ENCODE assay signal across 8 mouse cellular contexts in the genomic region with DNA sequence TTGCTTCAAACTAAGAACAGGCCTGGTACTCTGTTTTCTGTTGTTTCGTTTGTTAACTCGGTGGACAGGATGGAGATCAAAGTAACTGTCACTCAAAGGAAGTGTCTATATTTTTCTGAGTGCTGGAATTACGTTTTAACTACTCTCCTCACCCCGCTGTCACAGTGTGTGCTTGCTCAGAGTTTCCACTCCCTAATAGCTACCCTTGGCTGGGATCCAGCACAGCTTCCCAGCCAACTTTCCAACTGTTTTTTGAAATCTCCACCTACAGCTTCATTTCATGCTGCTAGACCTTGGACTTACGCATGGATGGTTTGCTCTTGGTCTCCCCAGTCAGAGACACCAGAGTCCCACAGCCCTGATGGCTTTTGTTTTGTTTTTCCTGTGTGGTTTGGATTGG.
DNase-seq lines count a peak whose midpoint lies in the region; ATAC-seq and TF ChIP-seq lines count a peak whose summit lies in the region.

No protein-coding gene starts in this region.

- 56% methylated on average over 5 of the region's 5 CpGs for WGBS in midbrain, postnatal 0 days
- WGBS in midbrain, embryonic 13.5 days: 78% methylated on average over 5 of the region's 5 CpGs
- WGBS in forebrain, postnatal 0 days: 25% methylated on average over 5 of the region's 5 CpGs

- no peak overlapping the region for H3K9ac ChIP-seq in midbrain, postnatal 0 days (replicated peaks; ENCODE audit: low read length, poor library complexity, severe bottlenecking)
- H3K9ac ChIP-seq in midbrain, embryonic 13.5 days (replicated peaks): no peak overlapping the region
- no peak overlapping the region for H3K9ac ChIP-seq in forebrain, postnatal 0 days

- H3K27me3 ChIP-seq in midbrain, postnatal 0 days (ENCODE audit: insufficient read depth, low read length): no peaks in the 10 kb centered on the region
- H3K27me3 ChIP-seq in midbrain, embryonic 13.5 days: no peaks in the 10 kb centered on the region
- no peaks in the 10 kb centered on the region for H3K27me3 ChIP-seq in forebrain, postnatal 0 days (ENCODE audit: insufficient read depth, low read length)

- no peak overlapping the region for H3K4me3 ChIP-seq in midbrain, postnatal 0 days (ENCODE audit: low read depth, low read length)
- no peak overlapping the region for H3K4me3 ChIP-seq in midbrain, embryonic 13.5 days (replicated peaks)
- no peak overlapping the region for H3K4me3 ChIP-seq in forebrain, postnatal 0 days (ENCODE audit: low read depth, low read length)

- no peak for ATAC-seq in midbrain, postnatal 0 days (ENCODE audit: low FRiP score)
- ATAC-seq in midbrain, embryonic 13.5 days: no peak
- ATAC-seq in forebrain, postnatal 0 days: no peak

- H3K9me3 ChIP-seq in midbrain, postnatal 0 days (ENCODE audit: low read length): no peaks in the 10 kb centered on the region
- no peaks in the 10 kb centered on the region for H3K9me3 ChIP-seq in midbrain, embryonic 13.5 days
- H3K9me3 ChIP-seq in forebrain, postnatal 0 days (ENCODE audit: low read length): no peaks in the 10 kb centered on the region

- H3K4me1 ChIP-seq in midbrain, postnatal 0 days (ENCODE audit: insufficient read depth, low read length): no peaks in the 10 kb centered on the region
- no peaks in the 10 kb centered on the region for H3K4me1 ChIP-seq in midbrain, embryonic 13.5 days (replicated peaks)
- no peaks in the 10 kb centered on the region for H3K4me1 ChIP-seq in forebrain, postnatal 0 days (ENCODE audit: insufficient read depth)

- intact Hi-C loops in heart, postnatal 10 days (cut with DNase I): no loop called here

- no peak overlapping the region for H3K4me2 ChIP-seq in midbrain, postnatal 0 days (ENCODE audit: low read depth, low read length, poor library complexity, severe bottlenecking)
- H3K4me2 ChIP-seq in midbrain, embryonic 13.5 days (replicated peaks): no peak overlapping the region
- H3K4me2 ChIP-seq in forebrain, postnatal 0 days (ENCODE audit: low read depth): no peak overlapping the region

- peak; percentile 68 for DNase-seq in midbrain, postnatal 0 days (ENCODE audit: low spot score)
- DNase-seq in forebrain, postnatal 0 days: peak; percentile 24
- peak; percentile 81 to 85 for DNase-seq in heart, postnatal 10 days
- peak; percentile 23 to 54 for DNase-seq in layer of hippocampus, postnatal 14 days (ENCODE audit: low spot score in 2 of 2)
- DNase-seq in ovary, postnatal 14 days (ENCODE audit: low spot score): peak; percentile 44
- DNase-seq in spleen, adult 18-20 months: no peak
- no peak for DNase-seq in embryo, embryonic 9.5 days (ENCODE audit: extremely low spot score)

- TF ChIP-seq CTCF in midbrain, postnatal 0 days (IDR thresholded peaks at IDR 0.05): no peak
- TF ChIP-seq CTCF in forebrain, postnatal 0 days (IDR thresholded peaks at IDR 0.05; ENCODE audit: low read depth): no peak

- H3K36me3 ChIP-seq in midbrain, postnatal 0 days (ENCODE audit: insufficient read depth, low read length): no peaks in the 10 kb centered on the region
- H3K36me3 ChIP-seq in midbrain, embryonic 13.5 days: no peaks in the 10 kb centered on the region
- H3K36me3 ChIP-seq in forebrain, postnatal 0 days (ENCODE audit: insufficient read depth): no peaks in the 10 kb centered on the region

- no peak overlapping the region for H3K27ac ChIP-seq in midbrain, postnatal 0 days (ENCODE audit: low read depth, low read length)
- H3K27ac ChIP-seq in midbrain, embryonic 13.5 days: no peak overlapping the region
- no peak overlapping the region for H3K27ac ChIP-seq in forebrain, postnatal 0 days (ENCODE audit: low read depth, low read length)

Comparison
In these comparisons a context has a peak if more than half of its experiments do, and no peak if none do; other contexts are left out.
1. DNase-seq: peak in midbrain, postnatal 0 days (single experiment), forebrain, postnatal 0 days (single experiment), heart, postnatal 10 days (2 of 2), layer of hippocampus, postnatal 14 days (2 of 2) and ovary, postnatal 14 days (single experiment); none in spleen, adult 18-20 months (0 of 2) and embryo, embryonic 9.5 days (single experiment).